Mouse (Mus musculus): ENCODE results near the gene R3hdm2. TPM values are rescaled to one million over a fixed set of nuclear protein-coding genes. Genes with fewer than 3 reads are reported as not detected.

The R3hdm2 gene
- polyA plus RNA-seq, 1 experiment from 2014 or later, result 58.8 TPM

DNA sequence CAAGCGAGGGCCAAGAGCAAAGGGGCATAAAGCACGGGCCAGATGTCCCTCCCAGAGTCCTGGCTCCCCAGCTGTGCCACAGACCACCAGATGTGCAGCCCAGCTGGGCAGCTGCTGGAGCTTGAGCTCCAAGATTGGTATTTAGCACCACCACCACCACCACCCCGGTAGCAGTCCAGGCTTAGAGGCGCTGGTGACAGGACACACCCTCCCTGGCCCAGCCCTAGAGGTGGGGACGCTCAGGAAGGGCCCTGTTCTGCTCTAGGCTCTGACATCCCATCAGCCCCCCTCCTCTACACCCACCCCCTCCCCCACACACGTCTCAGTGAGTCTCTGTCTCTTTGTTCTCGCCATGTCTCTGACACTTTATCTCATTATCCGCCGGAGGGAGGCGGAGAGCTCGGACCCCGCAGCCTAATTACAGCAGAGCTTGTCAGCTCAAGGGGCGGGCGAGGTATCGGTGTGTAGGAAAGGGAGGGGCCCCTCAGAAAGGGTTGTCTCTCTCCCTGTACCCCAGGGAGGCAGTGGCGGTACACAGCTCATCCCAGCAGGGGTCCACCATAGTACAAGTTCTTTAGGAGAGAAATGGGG is 133.5 kb downstream of the R3hdm2 start:
- Histone ChIP-seq H3K36me3 (peaks cover 14% of the 10 kb centered on the region), H3K4me3 (peak overlapping the region; percentile 51), H3K9ac (peak overlapping the region; percentile 57), H3K27me3 (peaks cover 99% of the 10 kb centered on the region), H3K4me2 (peak overlapping the region; percentile 97), H3K9me3 (no peaks in the 10 kb centered on the region), H3K4me1 (peaks cover 86% of the 10 kb centered on the region), H3K27ac (0 out of 2 replicates have a peak overlapping the region, but pooled peaks have one; percentile 7)
- 1% methylated on average over 16 of the region's 16 CpGs for WGBS
- ATAC-seq (ENCODE audit: insufficient number of reproducible peaks, insufficient read depth, low FRiP score, low TSS enrichment, low read depth), result peak; percentile 17; the same call in 1 of the 2 replicates

DNA sequence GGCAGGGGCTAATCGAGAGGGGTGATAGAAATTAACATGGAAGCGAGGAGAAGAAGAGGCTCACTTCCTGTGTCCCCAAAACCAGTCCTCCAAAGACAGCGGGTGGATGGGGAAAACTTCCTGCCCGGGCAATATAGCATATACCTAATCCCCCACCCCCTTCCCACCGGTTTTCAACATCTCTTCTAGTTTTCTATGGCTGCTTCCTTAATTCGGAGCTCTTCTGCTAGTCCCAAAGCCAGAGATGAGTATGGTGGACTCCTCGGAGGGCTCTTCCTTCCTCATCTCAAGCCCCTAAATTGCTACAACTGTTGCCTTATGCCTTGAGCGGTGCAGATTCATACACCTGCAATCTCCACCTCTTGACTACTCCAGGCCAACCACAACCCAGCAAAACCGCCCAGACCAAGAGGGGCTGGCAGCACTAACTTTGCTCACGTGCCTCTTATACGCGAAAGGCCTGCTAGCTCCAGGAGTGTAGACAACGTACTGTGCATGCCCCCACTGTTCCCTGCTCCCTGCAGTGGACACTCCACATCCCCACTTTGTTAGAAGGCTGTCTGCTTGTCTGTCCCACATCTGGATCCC is 134.1 kb downstream of the R3hdm2 start:
- Histone ChIP-seq H3K27ac (no peak overlapping the region), H3K36me3 (peaks cover 21% of the 10 kb centered on the region), H3K9me3 (no peaks in the 10 kb centered on the region), H3K4me3 (peak overlapping the region; percentile 51; the same call in 1 of the 2 replicates), H3K9ac (no peak overlapping the region), H3K4me2 (peak overlapping the region; percentile 97), H3K4me1 (peaks cover 80% of the 10 kb centered on the region), H3K27me3 (peaks cover 94% of the 10 kb centered on the region)
- 9% methylated on average over 13 of the region's 13 CpGs for WGBS
- ATAC-seq (ENCODE audit: insufficient number of reproducible peaks, insufficient read depth, low FRiP score, low TSS enrichment, low read depth), result no peak

DNA sequence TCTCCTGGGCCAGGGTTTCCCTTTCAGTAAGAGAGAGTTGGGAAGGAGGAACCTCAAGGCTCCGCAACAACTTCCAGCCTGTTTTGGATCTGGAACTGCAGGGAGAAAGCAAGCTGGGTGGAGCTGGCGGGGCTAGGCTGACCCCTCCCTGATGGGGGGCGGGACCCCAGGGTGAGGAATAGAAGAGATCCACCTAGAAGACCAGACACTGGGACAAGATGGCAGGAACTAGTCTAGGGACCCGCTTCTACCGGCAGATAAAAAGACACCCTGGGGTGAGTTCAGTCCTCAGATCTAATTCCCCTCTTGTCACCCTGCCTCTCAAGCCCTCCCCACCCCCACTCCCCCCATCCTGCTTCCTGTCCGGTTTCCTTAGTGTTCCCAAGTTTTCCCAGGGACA is 134.6 kb downstream of the R3hdm2 start, which contains the start of gene Ndufa4l2:
Gene Ndufa4l2, plus strand, starts transcription at position 204 of the 400 bp plus-strand sequence.
- Histone ChIP-seq H3K9ac (no peak within 1 kb of the TSS), H3K36me3 (peaks cover 26% of the 10 kb centered on the region), H3K9me3 (no peaks in the 10 kb centered on the region), H3K4me3 (peak within 1 kb of the TSS; percentile 51), H3K4me2 (peak within 1 kb of the TSS; percentile 97), H3K27ac (no peak within 1 kb of the TSS), H3K27me3 (peaks cover 88% of the 10 kb centered on the region), H3K4me1 (peaks cover 75% of the 10 kb centered on the region)
- 8% methylated on average over 6 of the region's 6 CpGs for WGBS
- no peak for ATAC-seq (ENCODE audit: insufficient number of reproducible peaks, insufficient read depth, low FRiP score, low TSS enrichment, low read depth)

DNA sequence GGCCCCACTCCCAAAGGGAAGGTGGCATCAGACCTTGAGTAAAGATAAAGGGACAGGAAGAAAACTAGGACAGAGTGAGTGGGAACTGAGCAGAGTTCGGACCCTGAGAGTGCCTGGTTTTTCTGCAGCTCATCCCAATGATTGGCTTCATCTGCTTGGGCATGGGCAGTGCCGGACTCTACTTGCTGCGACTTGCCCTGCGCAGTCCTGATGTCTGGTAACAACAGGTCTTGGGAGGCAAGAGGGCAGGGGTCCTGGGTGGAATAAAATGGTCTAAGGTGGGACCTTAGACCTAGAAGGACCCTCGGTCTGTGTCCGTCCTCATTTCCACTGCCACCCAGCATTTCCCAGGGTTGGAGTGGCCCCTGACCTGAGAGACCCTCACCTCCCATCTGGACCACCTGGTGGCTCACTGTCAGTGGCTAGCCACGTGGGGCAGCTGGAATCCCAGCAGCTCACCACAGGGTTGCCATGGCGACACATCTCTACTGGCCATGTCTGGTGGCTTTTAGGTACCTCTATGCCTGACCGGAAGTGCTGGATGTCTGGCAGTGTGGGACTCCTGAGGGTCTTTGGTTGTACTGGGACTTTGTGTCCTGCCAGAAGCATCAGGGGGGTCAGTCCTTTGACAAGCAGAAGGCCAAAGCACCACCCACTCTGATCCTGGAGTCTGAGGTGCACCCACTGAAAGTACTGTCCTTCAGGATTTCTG is 135.3 kb downstream of the R3hdm2 start:
- H3K27me3 ChIP-seq, result peaks cover 82% of the 10 kb centered on the region
- no peaks in the 10 kb centered on the region for H3K9me3 ChIP-seq
- peaks cover 70% of the 10 kb centered on the region for H3K4me1 ChIP-seq
- peak overlapping the region; percentile 17 for H3K4me3 ChIP-seq
- WGBS, result 27% methylated on average over 9 of the region's 9 CpGs
- H3K9ac ChIP-seq, result no peak overlapping the region
- no peak for ATAC-seq (ENCODE audit: insufficient number of reproducible peaks, insufficient read depth, low FRiP score, low TSS enrichment, low read depth)
- peak overlapping the region; percentile 97 for H3K4me2 ChIP-seq
- H3K27ac ChIP-seq, result no peak overlapping the region
- H3K36me3 ChIP-seq, result peaks cover 33% of the 10 kb centered on the region

DNA sequence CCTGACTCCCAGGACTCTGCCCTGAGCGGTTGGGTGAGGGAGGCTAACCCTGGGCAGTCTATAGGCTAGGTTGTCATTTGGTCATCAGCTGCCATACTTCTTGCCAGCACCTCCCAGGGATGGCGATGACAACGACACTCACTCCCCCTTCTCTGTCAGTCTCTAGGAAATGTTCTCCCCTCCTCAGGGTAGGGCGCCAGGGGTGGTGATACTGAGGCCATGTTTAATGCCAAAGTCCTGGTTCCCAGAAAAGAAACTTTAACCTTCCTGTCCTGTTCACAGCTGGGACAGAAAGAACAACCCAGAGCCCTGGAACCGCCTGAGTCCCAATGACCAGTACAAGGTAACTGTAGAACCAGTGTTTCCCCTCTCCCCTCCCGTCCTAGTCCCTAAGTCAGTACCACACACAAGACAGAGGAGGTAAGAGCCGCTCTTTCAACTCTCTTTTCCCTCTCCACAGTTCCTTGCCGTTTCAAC is 135.9 kb downstream of the R3hdm2 start:
- no peak for ATAC-seq (ENCODE audit: insufficient number of reproducible peaks, insufficient read depth, low FRiP score, low TSS enrichment, low read depth)
- H3K36me3 ChIP-seq, result peaks cover 37% of the 10 kb centered on the region
- H3K4me2 ChIP-seq, result peak overlapping the region; percentile 97
- peak overlapping the region; percentile 52 for H3K9ac ChIP-seq
- peaks cover 80% of the 10 kb centered on the region for H3K27me3 ChIP-seq
- 20% methylated on average over 8 of the region's 8 CpGs for WGBS
- H3K9me3 ChIP-seq, result no peaks in the 10 kb centered on the region
- peak overlapping the region; percentile 20 for H3K4me3 ChIP-seq
- H3K4me1 ChIP-seq, result peaks cover 70% of the 10 kb centered on the region
- H3K27ac ChIP-seq, result 0 out of 2 replicates have a peak overlapping the region, but pooled peaks have one; percentile 51

DNA sequence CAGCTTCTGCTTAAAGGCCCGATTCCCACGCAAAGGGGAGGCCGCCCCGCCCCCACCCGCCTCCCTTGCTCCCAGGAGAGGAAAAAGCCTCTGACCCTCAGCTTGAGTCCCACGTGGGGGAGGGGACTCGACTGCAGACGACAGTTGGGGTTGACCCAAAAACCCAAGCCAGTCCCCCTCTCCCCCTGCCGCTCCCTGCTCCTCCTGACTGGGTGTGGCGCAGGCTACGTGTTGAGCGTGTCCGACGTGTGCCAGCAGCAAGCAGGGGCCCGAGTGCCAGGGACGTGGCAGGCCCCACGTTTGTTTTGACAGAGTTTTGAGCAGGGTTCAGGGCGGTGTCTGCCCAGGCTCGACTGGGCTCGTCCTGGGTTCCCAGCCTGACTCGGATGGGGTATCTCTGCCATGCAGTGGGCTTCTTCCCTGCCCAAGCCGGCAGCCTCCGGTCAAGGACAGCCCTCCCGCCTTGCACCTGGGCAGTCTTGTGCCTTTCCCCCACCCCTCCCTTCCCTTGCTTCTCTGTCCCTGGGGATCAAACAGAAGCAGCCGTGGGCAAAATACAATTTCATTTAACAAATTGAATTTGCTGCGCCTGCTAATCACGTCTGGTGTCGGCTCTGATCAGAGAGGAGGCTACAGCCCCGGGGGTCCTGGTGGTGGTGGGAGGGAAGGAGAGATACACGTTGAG is 136.6 kb downstream of the R3hdm2 start:
- no peak for ATAC-seq (ENCODE audit: insufficient number of reproducible peaks, insufficient read depth, low FRiP score, low TSS enrichment, low read depth)
- WGBS, result 7% methylated on average over 30 of the region's 30 CpGs
- peaks cover 70% of the 10 kb centered on the region for H3K4me1 ChIP-seq
- peak overlapping the region; percentile 52 for H3K9ac ChIP-seq
- peaks cover 73% of the 10 kb centered on the region for H3K27me3 ChIP-seq
- H3K4me2 ChIP-seq, result peak overlapping the region; percentile 97
- H3K27ac ChIP-seq, result 0 out of 2 replicates have a peak overlapping the region, but pooled peaks have one; percentile 3
- peak overlapping the region; percentile 20 for H3K4me3 ChIP-seq
- H3K36me3 ChIP-seq, result peaks cover 37% of the 10 kb centered on the region
- H3K9me3 ChIP-seq, result no peaks in the 10 kb centered on the region

DNA sequence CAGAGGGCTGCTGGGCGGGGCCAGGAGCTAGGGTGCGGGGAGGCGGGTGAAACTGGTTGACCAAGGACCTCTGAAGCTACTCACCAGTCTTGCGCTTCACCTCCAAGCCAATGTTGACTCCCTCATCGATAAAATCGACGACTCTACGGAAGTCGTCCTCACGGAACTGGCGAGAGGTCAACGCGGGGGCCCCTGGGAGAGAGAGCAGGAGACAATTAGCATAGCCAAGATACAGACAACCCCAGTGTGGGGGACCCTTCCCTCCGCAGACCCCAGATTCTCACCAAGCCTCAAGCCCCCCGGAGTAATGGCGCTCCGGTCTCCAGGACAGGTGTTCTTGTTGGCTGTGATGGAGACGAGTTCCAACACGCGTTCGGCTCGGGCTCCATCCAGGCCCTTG is 137.8 kb downstream of the R3hdm2 start:
- H3K9me3 ChIP-seq, result no peaks in the 10 kb centered on the region
- peaks cover 60% of the 10 kb centered on the region for H3K4me1 ChIP-seq
- H3K27me3 ChIP-seq, result peaks cover 64% of the 10 kb centered on the region
- no peak for ATAC-seq (ENCODE audit: insufficient number of reproducible peaks, insufficient read depth, low FRiP score, low TSS enrichment, low read depth)
- H3K4me3 ChIP-seq, result no peak overlapping the region
- no peak overlapping the region for H3K27ac ChIP-seq
- no peak overlapping the region for H3K4me2 ChIP-seq
- H3K9ac ChIP-seq, result no peak overlapping the region
- 92% methylated on average over 22 of the region's 22 CpGs for WGBS
- H3K36me3 ChIP-seq, result peaks cover 37% of the 10 kb centered on the region

DNA sequence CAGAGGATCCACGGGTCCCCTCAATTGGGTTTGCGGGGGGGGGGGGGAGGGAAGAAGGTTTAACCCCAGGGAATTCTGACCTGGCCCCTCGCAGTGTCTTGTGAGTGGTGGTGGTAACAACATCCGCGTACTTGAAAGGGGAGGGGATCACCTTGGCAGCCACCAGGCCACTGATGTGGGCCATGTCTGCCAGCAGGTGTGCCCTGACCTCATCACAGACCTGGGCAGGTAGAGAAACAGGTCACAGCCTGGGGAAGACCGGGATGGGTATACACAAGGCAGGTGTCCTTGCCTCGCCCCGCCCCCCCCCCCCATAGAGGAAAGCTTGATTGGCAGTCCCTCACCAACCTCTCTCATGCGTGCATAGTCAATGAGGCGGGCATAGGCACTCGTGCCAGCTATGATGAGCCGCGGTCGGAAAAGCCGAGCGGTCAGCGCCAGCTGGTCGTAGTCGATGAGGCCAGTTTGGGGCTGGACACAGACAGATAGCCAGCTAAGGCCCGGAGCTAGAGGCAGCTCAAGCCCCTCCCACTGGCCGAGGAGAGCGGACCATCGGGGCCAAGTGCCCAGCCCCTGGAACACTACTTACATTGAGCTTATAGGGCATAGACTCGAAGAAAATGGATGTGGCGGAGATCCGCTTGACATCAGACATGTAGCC is 139.0 kb downstream of the R3hdm2 start:
- H3K4me1 ChIP-seq, result peaks cover 49% of the 10 kb centered on the region
- no peak overlapping the region for H3K9ac ChIP-seq
- H3K4me3 ChIP-seq, result no peak overlapping the region
- H3K4me2 ChIP-seq, result no peak overlapping the region
- no peak overlapping the region for H3K27ac ChIP-seq
- no peaks in the 10 kb centered on the region for H3K9me3 ChIP-seq
- ATAC-seq (ENCODE audit: insufficient number of reproducible peaks, insufficient read depth, low FRiP score, low TSS enrichment, low read depth), result no peak
- H3K27me3 ChIP-seq, result peaks cover 62% of the 10 kb centered on the region
- 93% methylated on average over 26 of the region's 26 CpGs for WGBS
- peaks cover 37% of the 10 kb centered on the region for H3K36me3 ChIP-seq

DNA sequence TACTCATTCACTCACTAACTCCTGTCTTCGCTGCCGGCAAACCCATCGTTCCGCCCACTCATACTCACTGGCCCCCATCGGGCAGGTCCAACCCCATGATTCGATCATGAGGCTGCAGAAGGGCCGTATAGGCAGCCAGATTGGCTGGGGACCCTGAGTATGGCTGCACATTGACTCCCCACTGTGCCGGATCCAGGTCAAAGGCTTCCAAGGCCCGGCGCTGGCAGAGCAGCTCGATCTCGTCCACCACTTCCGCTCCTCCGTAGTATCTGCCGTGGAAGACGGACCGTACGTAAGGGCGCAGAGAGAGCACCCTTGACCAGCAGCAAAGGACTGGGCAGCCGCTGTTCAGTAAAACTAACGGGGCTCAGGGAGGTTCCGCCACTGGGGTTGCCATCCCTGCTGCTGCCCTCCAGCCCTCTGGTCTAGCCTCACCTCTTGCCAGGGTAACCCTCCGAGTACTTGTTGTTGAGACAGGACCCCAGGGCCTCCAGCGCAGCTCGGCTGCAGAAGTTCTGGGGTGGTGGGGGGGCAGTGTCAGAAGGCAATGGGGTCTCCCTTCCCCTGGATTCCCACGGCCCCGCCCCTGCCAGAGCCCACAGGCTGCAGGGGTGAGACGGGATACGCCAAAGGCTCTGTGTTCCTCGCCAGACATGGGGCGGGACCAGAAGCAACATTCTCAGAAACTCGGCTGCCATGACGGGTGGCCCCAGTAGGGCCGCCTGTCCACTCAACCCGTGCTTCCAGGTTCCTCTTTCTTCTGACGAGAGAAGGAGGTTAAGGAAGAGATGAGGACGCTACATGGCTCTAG is 140.0 kb downstream of the R3hdm2 start:
- H3K27ac ChIP-seq, result no peak overlapping the region
- peaks cover 49% of the 10 kb centered on the region for H3K4me1 ChIP-seq
- peaks cover 62% of the 10 kb centered on the region for H3K27me3 ChIP-seq
- H3K36me3 ChIP-seq, result peaks cover 37% of the 10 kb centered on the region
- WGBS, result 93% methylated on average over 37 of the region's 37 CpGs
- no peak overlapping the region for H3K4me3 ChIP-seq
- no peaks in the 10 kb centered on the region for H3K9me3 ChIP-seq
- H3K9ac ChIP-seq, result no peak overlapping the region
- no peak overlapping the region for H3K4me2 ChIP-seq
- no peak for ATAC-seq (ENCODE audit: insufficient number of reproducible peaks, insufficient read depth, low FRiP score, low TSS enrichment, low read depth)

DNA sequence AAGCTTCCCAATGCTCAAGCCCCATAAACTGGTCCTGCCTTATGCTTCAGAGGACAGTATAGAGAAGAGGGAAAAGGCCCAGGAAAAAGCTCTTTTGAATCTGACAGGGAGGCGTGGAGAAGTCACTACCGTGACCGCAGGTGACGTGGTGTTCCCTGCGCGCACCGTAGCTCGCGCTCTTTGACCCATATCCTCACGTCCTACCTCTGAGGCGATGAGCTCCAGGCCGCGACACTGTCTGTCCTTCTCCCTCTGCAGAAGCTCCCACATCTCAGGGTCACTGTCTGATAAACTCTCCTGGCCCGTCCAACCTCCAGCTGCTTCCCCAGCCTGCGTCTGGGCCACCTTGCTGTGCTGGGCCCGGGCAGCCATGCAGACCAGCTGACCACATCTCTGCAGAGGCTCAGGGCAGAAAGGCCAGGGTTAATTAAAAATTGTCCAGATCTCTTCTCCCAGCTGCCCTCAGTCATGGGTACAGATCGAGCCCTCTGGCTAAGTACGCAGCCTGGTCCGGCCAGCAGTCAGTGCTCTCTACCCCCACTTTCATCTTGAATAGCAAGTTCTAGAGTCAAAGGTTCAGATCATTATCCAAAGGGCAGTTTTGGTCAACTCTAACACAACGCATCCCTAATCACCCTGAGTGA is 140.7 kb downstream of the R3hdm2 start:
- H3K27ac ChIP-seq, result no peak overlapping the region
- peaks cover 62% of the 10 kb centered on the region for H3K27me3 ChIP-seq

More for the DNA sequence above, 140.7 kb downstream of the R3hdm2 start:
- H3K36me3 ChIP-seq, result peaks cover 37% of the 10 kb centered on the region
- whole genome bisulfite sequencing, result 81% methylated on average over 20 of the region's 20 CpGs
- peak overlapping the region; percentile 69 for H3K4me2 ChIP-seq
- peaks cover 49% of the 10 kb centered on the region for H3K4me1 ChIP-seq
- H3K9me3 ChIP-seq, result no peaks in the 10 kb centered on the region
- H3K4me3 ChIP-seq, result peak overlapping the region; percentile 53
- ATAC-seq (ENCODE audit: insufficient number of reproducible peaks, insufficient read depth, low FRiP score, low TSS enrichment, low read depth), result no peak
- H3K9ac ChIP-seq, result peak overlapping the region; percentile 67

Data from embryonic facial prominence, embryonic 13.5 days (tissue).